Mouse (Mus musculus) forebrain, embryonic 15.5 days (tissue): ENCODE results near the gene Agrn. TPM values are rescaled to one million over a fixed set of nuclear protein-coding genes. Genes with fewer than 3 reads are reported as not detected.

Source experiments
- ATAC-seq: fragments of 200-750 bp; cut with Nextera tagmentation; replicated peaks from 2 replicates; pipeline ENCODE4 v1.8.0; 2017; ENCODE audit warnings: mild to moderate bottlenecking, moderate TSS enrichment, moderate library complexity
- H3K27ac ChIP-seq: fragments of 300-500 bp; sonication (generic); replicated peaks from 2 replicates; pipeline ENCODE4 v1.5.1; 2015; ENCODE audit warnings: mild to moderate bottlenecking, inconsistent platforms
- H3K27me3 ChIP-seq: fragments of 300-500 bp; sonication (generic); 2 replicates; pipeline ENCODE4 v1.6.1; 2015; ENCODE audit warnings: inconsistent platforms
- H3K36me3 ChIP-seq: fragments of 300-500 bp; sonication (generic); 2 replicates; pipeline ENCODE4 v1.6.1; 2015; ENCODE audit warnings: mild to moderate bottlenecking, inconsistent platforms
- H3K4me1 ChIP-seq: fragments of 300-500 bp; sonication (generic); 2 replicates; pipeline ENCODE4 v1.6.1; 2015; ENCODE audit warnings: inconsistent platforms
- H3K4me2 ChIP-seq: fragments of 300-500 bp; sonication (generic); replicated peaks from 2 replicates; pipeline ENCODE4 v1.6.1; 2015; ENCODE audit warnings: mild to moderate bottlenecking, inconsistent platforms
- H3K4me3 ChIP-seq: fragments of 300-500 bp; sonication (generic); 2 replicates; pipeline ENCODE4 v1.5.1; 2015; ENCODE audit warnings: mild to moderate bottlenecking, inconsistent platforms
- H3K9ac ChIP-seq: fragments of 300-500 bp; sonication (generic); replicated peaks from 2 replicates; pipeline ENCODE4 v1.6.1; 2015; ENCODE audit warnings: mild to moderate bottlenecking, inconsistent platforms
- H3K9me3 ChIP-seq: fragments of 300-500 bp; sonication (generic); 2 replicates; pipeline ENCODE4 v1.6.1; 2016; ENCODE audit warnings: inconsistent platforms
- WGBS: fragments of 180-500 bp; shearing (Covaris S2); methylation state at CpG from one replicate; pipeline ENCODE4 v1.1.7; 2015; ENCODE audit warnings: mixed read lengths; 5-methylcytosine and 5-hydroxymethylcytosine counted together
- polyA plus RNA-seq: library from polyadenylated mRNA; unstranded; fragments of >200 nt; fragmentation: Nextera tagmentation; extraction: Ambion mirVana; gene quantifications from 2 replicates; pipeline ENCODE4 v1.2.1, GENCODE M21; 2015

Agrn gene
- polyA plus RNA-seq, 1 experiment from 2014 or later = 103 TPM

- Histone ChIP-seq H3K36me3 (no peaks in the 10 kb centered on the region), H3K4me2 (no peak overlapping the region), H3K4me1 (no peaks in the 10 kb centered on the region), H3K9ac (no peak overlapping the region), H3K9me3 (no peaks in the 10 kb centered on the region), H3K4me3 (no peak overlapping the region), H3K27me3 (no peaks in the 10 kb centered on the region), H3K27ac (no peak overlapping the region)
- WGBS = 83% methylated on average over 16 of the region's 16 CpGs
- no peak for ATAC-seq
These were observed 20.6 kb upstream of the Agrn start for GRCm38 (mm10) chr4:156217838-156218237.

- H3K4me3 ChIP-seq = no peak overlapping the region
- H3K27ac ChIP-seq = no peak overlapping the region
- no peak overlapping the region for H3K4me2 ChIP-seq
- H3K27me3 ChIP-seq = no peaks in the 10 kb centered on the region
- no peaks in the 10 kb centered on the region for H3K36me3 ChIP-seq
- WGBS = 82% methylated on average over 16 of the region's 16 CpGs
- no peaks in the 10 kb centered on the region for H3K9me3 ChIP-seq
- no peak for ATAC-seq
- H3K4me1 ChIP-seq = no peaks in the 10 kb centered on the region
- no peak overlapping the region for H3K9ac ChIP-seq
These were observed 19.9 kb upstream of the Agrn start for GRCm38 (mm10) chr4:156217022-156217669.

- WGBS = 93% methylated on average over 2 of the region's 2 CpGs
- Histone ChIP-seq H3K36me3 (no peaks in the 10 kb centered on the region), H3K4me3 (no peak overlapping the region), H3K27ac (no peak overlapping the region), H3K27me3 (no peaks in the 10 kb centered on the region), H3K9ac (no peak overlapping the region), H3K4me1 (no peaks in the 10 kb centered on the region), H3K4me2 (no peak overlapping the region), H3K9me3 (no peaks in the 10 kb centered on the region)
- ATAC-seq = no peak
These were observed 18.9 kb upstream of the Agrn start for GRCm38 (mm10) chr4:156216196-156216595.

GRCm38 (mm10) chr4:156215649-156216048, 18.4 kb upstream of the Agrn start, which contains the start of gene Perm1:
TSS of gene Perm1 (plus strand) at chr4:156215868.
- no peak within 1 kb of the TSS for H3K9ac ChIP-seq
- no peak for ATAC-seq
- WGBS = 81% methylated on average over 4 of the region's 4 CpGs
- no peaks in the 10 kb centered on the region for H3K4me1 ChIP-seq
- H3K36me3 ChIP-seq = no peaks in the 10 kb centered on the region
- H3K9me3 ChIP-seq = no peaks in the 10 kb centered on the region
- H3K4me3 ChIP-seq = no peak within 1 kb of the TSS
- H3K4me2 ChIP-seq = no peak within 1 kb of the TSS
- H3K27ac ChIP-seq = no peak within 1 kb of the TSS
- no peaks in the 10 kb centered on the region for H3K27me3 ChIP-seq

GRCm38 (mm10) chr4:156213134-156213533, 15.8 kb upstream of the Agrn start:
- Histone ChIP-seq H3K4me2 (no peak overlapping the region), H3K27me3 (no peaks in the 10 kb centered on the region), H3K9me3 (no peaks in the 10 kb centered on the region), H3K4me3 (no peak overlapping the region), H3K9ac (no peak overlapping the region), H3K27ac (no peak overlapping the region), H3K36me3 (no peaks in the 10 kb centered on the region), H3K4me1 (no peaks in the 10 kb centered on the region)
- 90% methylated on average over 13 of the region's 13 CpGs for WGBS
- no peak for ATAC-seq

- Histone ChIP-seq H3K4me2 (no peak overlapping the region), H3K27ac (no peak overlapping the region), H3K36me3 (no peaks in the 10 kb centered on the region), H3K9ac (no peak overlapping the region), H3K9me3 (no peaks in the 10 kb centered on the region), H3K4me1 (0 out of 2 replicates have a peak, but pooled peaks cover 3% of the 10 kb centered on the region), H3K27me3 (no peaks in the 10 kb centered on the region), H3K4me3 (no peak overlapping the region)
- ATAC-seq = no peak
- WGBS = 81% methylated on average over 13 of the region's 13 CpGs
These were observed 12.8 kb upstream of the Agrn start for GRCm38 (mm10) chr4:156209963-156210635.

- Histone ChIP-seq H3K36me3 (no peaks in the 10 kb centered on the region), H3K4me2 (no peak overlapping the region), H3K9ac (no peak overlapping the region), H3K9me3 (no peaks in the 10 kb centered on the region), H3K4me3 (no peak overlapping the region), H3K27ac (no peak overlapping the region), H3K27me3 (no peaks in the 10 kb centered on the region; the same call in 1 of the 2 replicates), H3K4me1 (peaks cover 15% of the 10 kb centered on the region)
- 94% methylated on average over 4 of the region's 4 CpGs for WGBS
- ATAC-seq = no peak
These were observed 11.6 kb upstream of the Agrn start for GRCm38 (mm10) chr4:156208872-156209271.

- no peaks in the 10 kb centered on the region; the same call in 1 of the 2 replicates for H3K27me3 ChIP-seq
- peak overlapping the region; percentile 54 for H3K4me3 ChIP-seq
- under 1% methylated on average over 49 of the region's 49 CpGs for WGBS
- H3K9ac ChIP-seq = peak overlapping the region; percentile 56
- no peaks in the 10 kb centered on the region for H3K36me3 ChIP-seq
- H3K4me1 ChIP-seq = peaks cover 27% of the 10 kb centered on the region
- H3K4me2 ChIP-seq = peak overlapping the region; percentile 93
- peak overlapping the region; percentile 53 for H3K27ac ChIP-seq
- no peaks in the 10 kb centered on the region for H3K9me3 ChIP-seq
- ATAC-seq = peak; percentile 53; the same call in 1 of the 2 replicates
These were observed 6.3 kb upstream of the Agrn start for GRCm38 (mm10) chr4:156203413-156204131.

- H3K4me1 ChIP-seq = peaks cover 27% of the 10 kb centered on the region
- H3K4me3 ChIP-seq = peak within 1 kb of the TSS; percentile 54
- H3K9ac ChIP-seq = peak within 1 kb of the TSS; percentile 56
- WGBS = under 1% methylated on average over 37 of the region's 39 CpGs
- peak; percentile 71 for ATAC-seq
- H3K4me2 ChIP-seq = peak within 1 kb of the TSS; percentile 93
- H3K27me3 ChIP-seq = no peaks in the 10 kb centered on the region; the same call in 1 of the 2 replicates
- H3K27ac ChIP-seq = peak within 1 kb of the TSS; percentile 53
- H3K9me3 ChIP-seq = no peaks in the 10 kb centered on the region
- no peaks in the 10 kb centered on the region for H3K36me3 ChIP-seq
These were observed 5.7 kb upstream of the Agrn start, which contains the start of gene AW011738 for GRCm38 (mm10) chr4:156203001-156203412. TSS of gene AW011738 (plus strand) at chr4:156203304.

- ATAC-seq = no peak
- no peaks in the 10 kb centered on the region; the same call in 1 of the 2 replicates for H3K27me3 ChIP-seq
- peak overlapping the region; percentile 54 for H3K4me3 ChIP-seq
- peak overlapping the region; percentile 93 for H3K4me2 ChIP-seq
- H3K9ac ChIP-seq = peak overlapping the region; percentile 56; the same call in 1 of the 2 replicates
- no peaks in the 10 kb centered on the region for H3K9me3 ChIP-seq
- peak overlapping the region; percentile 33; the same call in 1 of the 2 replicates for H3K27ac ChIP-seq
- 39% methylated on average over 12 of the region's 12 CpGs for WGBS
- peaks cover 30% of the 10 kb centered on the region for H3K4me1 ChIP-seq
- H3K36me3 ChIP-seq = no peaks in the 10 kb centered on the region
These were observed 5.2 kb upstream of the Agrn start for GRCm38 (mm10) chr4:156202462-156202893.

- H3K4me2 ChIP-seq = no peak within 1 kb of the TSS
- H3K9me3 ChIP-seq = no peaks in the 10 kb centered on the region
- ATAC-seq = no peak
- 65% methylated on average over 10 of the region's 10 CpGs for WGBS
- H3K9ac ChIP-seq = no peak within 1 kb of the TSS
- H3K27me3 ChIP-seq = no peaks in the 10 kb centered on the region; the same call in 1 of the 2 replicates
- no peak within 1 kb of the TSS for H3K4me3 ChIP-seq
- H3K27ac ChIP-seq = no peak within 1 kb of the TSS
- H3K4me1 ChIP-seq = peaks cover 38% of the 10 kb centered on the region
- H3K36me3 ChIP-seq = no peaks in the 10 kb centered on the region
These were observed 3.6 kb upstream of the Agrn start, which contains the start of gene Isg15 for GRCm38 (mm10) chr4:156200623-156201475. TSS of gene Isg15 (minus strand) at chr4:156200818.
